Mouse (Mus musculus): ENCODE measurements around the gene Gnl2. TPM values are rescaled to one million over a fixed set of nuclear protein-coding genes. Genes with fewer than 3 reads are reported as not detected.

Gene Gnl2
- total RNA-seq, 4 experiments from 2014 or later = 40.2 to 71.5 (median 55.5) TPM

GRCm38 (mm10) chr4:125004886-125005285 is 11.5 kb upstream of the Gnl2 start:
- no peak for DNase-seq

- no peak for DNase-seq
These were observed 8.9 kb upstream of the Gnl2 start for GRCm38 (mm10) chr4:125007460-125007859.

- no peak for DNase-seq
These were observed 8.2 kb upstream of the Gnl2 start for GRCm38 (mm10) chr4:125008220-125008619.

GRCm38 (mm10) chr4:125008712-125009111 is 7.7 kb upstream of the Gnl2 start:
- no peak for DNase-seq

GRCm38 (mm10) chr4:125017431-125017830 is 1.0 kb downstream of the Gnl2 start:
- peak; percentile 78 for DNase-seq

GRCm38 (mm10) chr4:125020780-125021538 is 4.6 kb downstream of the Gnl2 start:
- no peak for DNase-seq

GRCm38 (mm10) chr4:125029891-125030614 is 13.7 kb downstream of the Gnl2 start:
- DNase-seq = peak; percentile 91

GRCm38 (mm10) chr4:125034341-125034740 is 18.0 kb downstream of the Gnl2 start:
- DNase-seq = no peak

GRCm38 (mm10) chr4:125044454-125044853 is 28.1 kb downstream of the Gnl2 start:
- no peak for DNase-seq

GRCm38 (mm10) chr4:125055385-125055784 is 39.0 kb downstream of the Gnl2 start:
- no peak for DNase-seq

GRCm38 (mm10) chr4:125056476-125056875 is 40.1 kb downstream of the Gnl2 start:
- no peak for DNase-seq

GRCm38 (mm10) chr4:125057273-125057672 is 40.9 kb downstream of the Gnl2 start:
- no peak for DNase-seq

GRCm38 (mm10) chr4:125058033-125058432 is 41.6 kb downstream of the Gnl2 start:
- no peak for DNase-seq

GRCm38 (mm10) chr4:125059025-125059424 is 42.6 kb downstream of the Gnl2 start:
- DNase-seq = peak; percentile 40

GRCm38 (mm10) chr4:125063829-125064228 is 47.4 kb downstream of the Gnl2 start:
- DNase-seq = no peak

GRCm38 (mm10) chr4:125065517-125066307 is 49.3 kb downstream of the Gnl2 start, which contains the start of gene Dnali1:
TSS of gene Dnali1 (minus strand) at chr4:125065703.
- DNase-seq = peak; percentile 47

GRCm38 (mm10) chr4:125066490-125067370 is 50.3 kb downstream of the Gnl2 start, which contains the start of gene Snip1:
TSS of gene Snip1 (plus strand) at chr4:125066672.
- peak; percentile 92 for DNase-seq

- DNase-seq = no peak
These were observed 61.3 kb downstream of the Gnl2 start for GRCm38 (mm10) chr4:125077700-125078099.

GRCm38 (mm10) chr4:125078698-125079097 is 62.3 kb downstream of the Gnl2 start:
- no peak for DNase-seq

- peak; percentile 80 for DNase-seq
These were observed 68.3 kb downstream of the Gnl2 start, which contains the start of gene Meaf6 for GRCm38 (mm10) chr4:125084403-125085345. TSS of gene Meaf6 (plus strand) at chr4:125085134.
